Mouse (Mus musculus): ENCODE measurements around the gene Vmn2r66.

GRCm38 (mm10) chr7:84996694-84997093 is 15.4 kb downstream of the Vmn2r66 start:
- TF ChIP-seq CTCF (IDR thresholded peaks at IDR 0.05; ENCODE audit: low read depth, low read length): no peak
- no peak for TF ChIP-seq GATA1 (IDR thresholded peaks at IDR 0.05; ENCODE audit: borderline replicate concordance, low read length)
- TF ChIP-seq TAL1 (conservative IDR thresholded peaks at IDR 0.05; ENCODE audit: low read depth, low read length): no peak
- no peak for TF ChIP-seq POLR2AphosphoS5 (IDR thresholded peaks at IDR 0.05; ENCODE audit: insufficient replicate concordance, low read depth, low read length)
- TF ChIP-seq GATA2 (IDR thresholded peaks at IDR 0.05; ENCODE audit: borderline replicate concordance, low read depth, low read length): no peak

All from G1E (cell line).